Mouse (Mus musculus) ES-E14 (cell line): ENCODE measurements around the gene Il2rg. TPM values are rescaled to one million over a fixed set of nuclear protein-coding genes. Genes with fewer than 3 reads are reported as not detected.

Experiments used
- DNase-seq: peaks from one replicate; pipeline ENCODE4 v3.0.0-alpha.2; 2013; ENCODE audit warnings: low read depth, low spot score
- H3K27ac ChIP-seq: 2 replicates; pipeline ENCODE4 v1.5.1; 2012; ENCODE audit warnings: low read depth, mild to moderate bottlenecking, low read length, moderate library complexity, mixed read lengths; ENCODE audit not compliant: poor library complexity, insufficient read depth, severe bottlenecking
- H3K36me3 ChIP-seq: 2 replicates; pipeline ENCODE4 v1.6.1; 2012; ENCODE audit warnings: mild to moderate bottlenecking, low read length, moderate library complexity, mixed read lengths; ENCODE audit not compliant: control insufficient read depth, poor library complexity, insufficient read depth, severe bottlenecking
- H3K4me1 ChIP-seq, 2 experiments: fragments of 150-350 bp in 1 of 2; sonication (generic) in 1 of 2; 2 replicates each; pipeline ENCODE4 v1.6.1; 2012; ENCODE audit warnings: low read length in 2 of 2, mild to moderate bottlenecking in 1 of 2, mixed read lengths in 1 of 2; ENCODE audit not compliant: control insufficient read depth in 2 of 2, insufficient read depth in 2 of 2, poor library complexity in 1 of 2
- H3K4me3 ChIP-seq, 2 experiments: fragments of 150-350 bp in 1 of 2; sonication (generic) in 1 of 2; 2 replicates each; pipeline ENCODE4 v1.5.1; 2012; ENCODE audit warnings: low read length in 2 of 2, low read depth in 1 of 2, mild to moderate bottlenecking in 1 of 2, mixed read lengths in 1 of 2; ENCODE audit not compliant: insufficient read depth in 1 of 2, poor library complexity in 1 of 2, severe bottlenecking in 1 of 2
- H3K9ac ChIP-seq: 2 replicates; pipeline ENCODE4 v1.6.1; 2012; ENCODE audit warnings: low read depth, mild to moderate bottlenecking, low read length, mixed read lengths; ENCODE audit not compliant: poor library complexity, insufficient read depth, severe bottlenecking
- H3K9me3 ChIP-seq: fragments of 150-350 bp; sonication (generic); 2 replicates; pipeline ENCODE4 v1.6.1; 2012; ENCODE audit warnings: low read depth, mild to moderate bottlenecking, low read length; ENCODE audit not compliant: control insufficient read depth, insufficient read depth
- CHD2 ChIP-seq: IDR thresholded peaks from 2 replicates; pipeline ENCODE4 v1.6.1; 2014; ENCODE audit warnings: mild to moderate bottlenecking, low read depth, low read length, inconsistent platforms
- HCFC1 ChIP-seq: IDR thresholded peaks from 2 replicates; pipeline ENCODE4 v1.6.1; 2012; ENCODE audit warnings: low read length, inconsistent platforms, borderline replicate concordance; ENCODE audit not compliant: insufficient read depth
- MAFK ChIP-seq: IDR thresholded peaks from 2 replicates; pipeline ENCODE4 v1.6.1; 2014; ENCODE audit warnings: mild to moderate bottlenecking, low read depth, low read length, inconsistent platforms; ENCODE audit not compliant: insufficient read depth
- ZC3H11A ChIP-seq: IDR thresholded peaks from 2 replicates; pipeline ENCODE4 v1.6.1; 2012; ENCODE audit warnings: low read depth, mild to moderate bottlenecking, inconsistent platforms, low read length, borderline replicate concordance
- ZNF384 ChIP-seq: IDR thresholded peaks from 2 replicates; pipeline ENCODE4 v1.6.1; 2012; ENCODE audit warnings: low read depth, low read length, inconsistent platforms
- in situ Hi-C, 2 experiments: fragments of 600-800 bp; cut with MboI; formaldehyde crosslinking; loops; one replicate each; pipeline ENCODE4 v1.15.1; 2025; ENCODE audit warnings: low sequenced_read_pairs in 2 of 2, inconsistent platforms in 1 of 2; ENCODE audit not compliant: unreplicated experiment in 2 of 2
- total RNA-seq: library from RNA; depleted of rRNA; stranded (reverse); fragments of 300-350 nt; gene quantifications from 2 replicates; pipeline ENCODE4 v1.2.3, GENCODE M21; 2012

Il2rg gene
- total RNA-seq, 1 experiment, result 2.6 TPM

DNA sequence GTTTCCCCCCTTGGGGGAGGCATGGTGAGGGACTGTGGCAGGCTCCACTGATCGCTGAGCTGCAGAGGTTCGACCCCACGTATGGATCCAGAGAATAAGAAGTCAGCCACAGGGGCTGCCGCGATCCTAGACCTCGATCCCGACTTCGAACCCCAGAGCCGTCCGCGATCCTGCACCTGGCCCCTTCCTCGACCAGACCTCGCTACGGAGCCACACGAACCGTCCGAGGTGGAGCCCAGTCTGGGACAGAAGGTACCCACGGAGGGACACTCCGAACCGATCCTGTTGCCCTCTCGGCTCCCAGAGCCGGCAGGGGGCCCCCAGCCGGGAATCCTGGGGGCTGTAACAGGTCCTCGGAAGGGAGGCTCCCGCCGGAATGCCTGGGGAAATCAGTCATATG is 13.3 kb downstream of the Il2rg start:
- Histone ChIP-seq H3K27ac (peak overlapping the region; percentile 41; the same call in 1 of the 2 replicates), H3K36me3 (0 out of 2 replicates have a peak, but pooled peaks cover 2% of the 10 kb centered on the region), H3K4me1 (peaks cover 1 to 4% of the 10 kb centered on the region in 2 experiments; a peak in 1 of 4 replicates), H3K9ac (peak overlapping the region; percentile 76), H3K9me3 (no peaks in the 10 kb centered on the region), H3K4me3 (peak overlapping the region; percentile 61 to 78)
- TF ChIP-seq HCFC1, result no peak
- no peak for DNase-seq
- in situ Hi-C loops, result no loop called here

DNA sequence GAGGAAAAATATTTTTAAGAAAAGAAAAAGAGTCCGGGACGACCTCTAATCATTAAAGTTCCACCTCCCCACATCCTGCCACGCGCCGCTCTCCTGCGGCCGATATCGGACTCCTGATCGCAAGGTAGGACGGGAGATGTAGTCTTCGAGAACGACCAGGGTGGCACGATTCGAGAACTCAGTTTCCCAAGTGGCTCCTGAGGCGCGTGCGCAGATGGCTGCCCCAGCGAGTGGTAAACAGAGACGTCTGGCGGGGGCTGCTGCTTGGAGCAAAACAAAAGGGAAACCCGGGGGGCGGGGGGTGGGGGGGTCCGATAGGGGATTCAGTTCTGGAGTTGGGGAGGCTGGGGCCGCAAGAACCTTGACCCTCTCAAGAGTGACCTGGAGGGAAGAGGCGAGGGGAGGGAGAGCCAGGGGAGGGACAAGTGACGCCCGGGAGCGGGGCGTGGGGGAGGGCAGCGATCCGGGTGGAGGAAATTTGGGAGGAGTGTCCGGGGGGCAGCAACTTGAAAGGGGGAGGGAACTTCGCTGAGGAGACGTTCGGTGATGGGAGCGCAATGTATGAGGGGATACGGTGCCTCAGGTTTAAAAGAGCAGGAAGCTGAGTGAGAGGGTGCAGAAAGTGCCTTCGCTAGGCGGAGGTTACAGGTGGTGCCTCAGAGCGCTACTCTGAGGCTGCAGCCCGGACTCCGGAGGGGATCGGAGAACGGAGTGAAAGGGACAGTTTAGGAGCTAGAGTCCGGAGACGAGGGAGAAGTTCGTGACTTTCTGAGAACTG is 13.9 kb downstream of the Il2rg start, which contains the start of gene Foxo4:
Gene Foxo4 (plus strand): TSS at position 577 of the 778 bp plus-strand sequence.
- 0 out of 2 replicates have a peak, but pooled peaks cover 2% of the 10 kb centered on the region for H3K36me3 ChIP-seq
- DNase-seq, result peak; percentile 74
- peak within 1 kb of the TSS; percentile 41; the same call in 1 of the 2 replicates for H3K27ac ChIP-seq
- H3K9me3 ChIP-seq, result no peaks in the 10 kb centered on the region
- in situ Hi-C loops, result no loop called here
- TF ChIP-seq MAFK (no peak), HCFC1 (peak; percentile 90), ZNF384 (no peak), CHD2 (no peak), ZC3H11A (no peak)
- peak within 1 kb of the TSS; percentile 72 to 78 for H3K4me3 ChIP-seq
- H3K4me1 ChIP-seq, result peaks cover 1 to 4% of the 10 kb centered on the region in 2 experiments; a peak in 1 of 4 replicates
- H3K9ac ChIP-seq, result peak within 1 kb of the TSS; percentile 76

GRCm38 (mm10) chrX:101245011-101245410 is 23.0 kb downstream of the Il2rg start:
- DNase-seq, result no peak
- no peak overlapping the region for H3K4me3 ChIP-seq
- no peaks in the 10 kb centered on the region for H3K36me3 ChIP-seq
- H3K9me3 ChIP-seq, result no peaks in the 10 kb centered on the region
- peak overlapping the region; percentile 40; the same call in 1 of the 2 replicates for H3K27ac ChIP-seq
- no peak overlapping the region for H3K9ac ChIP-seq
- no peak for TF ChIP-seq MAFK
- no peak for TF ChIP-seq ZNF384
- no peak for TF ChIP-seq CHD2
- TF ChIP-seq ZC3H11A, result no peak
- TF ChIP-seq HCFC1, result no peak
- in situ Hi-C loops, result no loop called here
- peaks cover 1 to 2% of the 10 kb centered on the region in 2 experiments; a peak in 1 of 4 replicates for H3K4me1 ChIP-seq

DNA sequence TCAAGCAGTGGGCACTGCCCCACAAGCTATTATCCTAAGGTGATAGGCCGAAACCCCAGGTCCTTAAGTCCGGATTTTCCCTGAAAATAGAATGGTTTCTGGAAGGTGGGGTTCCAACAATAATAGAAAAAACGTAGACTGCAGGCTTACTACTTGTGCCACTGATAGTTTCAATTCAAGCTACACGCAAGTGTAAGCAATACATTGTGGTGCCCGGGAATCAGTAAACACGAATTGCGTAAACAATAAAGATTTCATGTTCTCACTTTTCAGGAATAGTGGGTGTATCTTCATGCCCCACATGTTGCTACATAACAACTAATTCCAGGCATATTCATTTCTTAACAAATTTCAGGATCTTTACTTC is 45.3 kb downstream of the Il2rg start:
- no peak for TF ChIP-seq HCFC1
- no peak for TF ChIP-seq CHD2
- Histone ChIP-seq H3K4me3 (peak overlapping the region; percentile 33 to 54; a peak in 3 of 4 replicates), H3K36me3 (no peaks in the 10 kb centered on the region), H3K9me3 (no peaks in the 10 kb centered on the region), H3K27ac (no peak overlapping the region), H3K9ac (no peak overlapping the region), H3K4me1 (no peaks in the 10 kb centered on the region)
- no peak for DNase-seq
- in situ Hi-C loops, result no loop called here
